Mouse (Mus musculus): ENCODE results near the gene Mettl7a2.
"Not testable (repeated sequence)": the region's sequence is repeated elsewhere in the genome, so short reads cannot be mapped to it uniquely, and the experiment has no call there.

DNA sequence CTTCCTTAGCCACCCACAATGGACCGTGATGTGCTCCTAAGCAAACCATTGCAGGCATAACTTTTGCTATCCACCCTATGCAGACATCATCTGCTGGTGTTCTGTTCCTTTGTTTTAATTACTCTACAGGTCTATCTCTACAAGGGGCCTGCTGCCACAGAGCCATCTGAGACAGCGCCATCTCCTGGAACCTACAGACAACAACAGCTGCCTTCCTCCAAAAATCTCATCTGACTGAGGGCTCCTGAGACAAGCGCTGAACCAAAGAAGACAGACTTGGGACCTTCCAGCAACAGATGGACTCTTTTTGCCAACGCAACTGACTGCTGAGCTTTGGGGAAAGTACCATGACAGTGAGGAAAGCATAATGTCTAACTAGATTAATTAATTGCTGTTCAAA lies 24.9 kb upstream of the Mettl7a2 start:
- TF ChIP-seq ZNF384 (IDR thresholded peaks at IDR 0.05; ENCODE audit: low read depth, low read length); ZC3H11A (IDR thresholded peaks at IDR 0.05; ENCODE audit: borderline replicate concordance, low read depth, low read length); MAFK (IDR thresholded peaks at IDR 0.05; ENCODE audit: insufficient read depth, low read depth, low read length); CHD2 (IDR thresholded peaks at IDR 0.05; ENCODE audit: low read depth, low read length); HCFC1 (IDR thresholded peaks at IDR 0.05; ENCODE audit: borderline replicate concordance, insufficient read depth, low read length): not testable (repeated sequence)

Data from ES-E14 (cell line).